Mouse (Mus musculus): ENCODE results near the gene Mrpl43. TPM values are rescaled to one million over a fixed set of nuclear protein-coding genes. Genes with fewer than 3 reads are reported as not detected.
A peak's percentile ranks its signal among the peaks of the same experiment; 100 is the strongest.

Gene Mrpl43
- polyA plus RNA-seq, 1 experiment = 86.5 TPM

DNA sequence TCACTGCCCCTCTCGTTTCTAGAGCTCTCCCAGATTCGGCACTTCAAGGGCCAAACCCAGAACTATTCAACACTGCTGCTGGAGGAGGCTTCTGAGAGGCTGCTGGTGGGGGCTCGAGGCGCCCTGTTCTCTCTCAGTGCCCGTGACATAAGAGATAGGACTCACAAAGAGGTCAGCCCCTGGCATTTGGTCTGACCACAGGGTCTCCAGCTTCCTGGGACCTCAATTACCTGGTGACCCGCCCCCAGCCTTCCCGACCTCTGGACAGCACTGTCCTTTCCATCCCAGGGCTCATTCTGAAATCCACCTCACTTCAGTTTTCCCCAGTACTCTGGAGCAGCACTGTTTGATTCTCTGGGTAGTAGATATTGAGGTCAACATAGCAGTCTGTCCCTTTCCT, 13.5 kb downstream of the Mrpl43 start:
- TF ChIP-seq CTCF (conservative IDR thresholded peaks at IDR 0.05; ENCODE audit: insufficient read depth, insufficient read length, low read depth, low read length) = no peak
- no peak for TF ChIP-seq POLR2A (IDR thresholded peaks at IDR 0.05; ENCODE audit: low read depth, low read length)
- no peaks in the 10 kb centered on the region for H3K27me3 ChIP-seq (replicated peaks; ENCODE audit: control insufficient read depth, insufficient read depth, low read length)
- H3K27ac ChIP-seq (ENCODE audit: insufficient read depth, low read depth, low read length) = no peak overlapping the region
- 67% methylated on average over 7 of the region's 7 CpGs for WGBS
- no peak for DNase-seq
- no peak overlapping the region for H3K4me3 ChIP-seq (ENCODE audit: insufficient read depth, low read depth, low read length)
- no peaks in the 10 kb centered on the region for H3K36me3 ChIP-seq (ENCODE audit: control insufficient read depth, insufficient read depth, low read length)
- H3K4me1 ChIP-seq (ENCODE audit: control insufficient read depth, insufficient read depth, low read length) = peaks cover 14% of the 10 kb centered on the region; the same call in 1 of the 2 replicates

DNA sequence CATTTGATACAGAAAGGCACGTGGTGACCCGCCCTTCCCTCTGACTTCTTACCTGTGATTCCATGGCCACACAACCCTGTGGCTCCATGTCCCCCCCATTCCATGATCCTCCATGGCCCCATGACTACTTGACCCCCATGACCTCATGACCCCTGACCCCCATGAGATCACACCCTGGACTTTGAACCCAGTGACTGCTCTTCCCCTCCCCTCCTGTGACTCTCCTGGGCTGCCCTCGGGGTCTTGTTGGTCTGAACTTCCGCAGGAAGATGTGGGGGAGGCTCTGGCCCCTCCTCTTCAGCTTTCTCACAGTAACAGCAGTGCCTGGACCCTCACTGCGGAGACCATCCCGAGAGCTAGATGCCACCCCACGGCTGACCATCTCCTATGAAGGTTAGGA, 14.0 kb downstream of the Mrpl43 start:
- H3K27ac ChIP-seq (ENCODE audit: insufficient read depth, low read depth, low read length) = no peak overlapping the region
- WGBS = 49% methylated on average over 7 of the region's 7 CpGs
- DNase-seq = no peak
- H3K36me3 ChIP-seq (ENCODE audit: control insufficient read depth, insufficient read depth, low read length) = no peaks in the 10 kb centered on the region
- TF ChIP-seq CTCF (conservative IDR thresholded peaks at IDR 0.05; ENCODE audit: insufficient read depth, insufficient read length, low read depth, low read length) = no peak
- TF ChIP-seq POLR2A (IDR thresholded peaks at IDR 0.05; ENCODE audit: low read depth, low read length) = no peak
- H3K27me3 ChIP-seq (replicated peaks; ENCODE audit: control insufficient read depth, insufficient read depth, low read length) = no peaks in the 10 kb centered on the region
- no peak overlapping the region for H3K4me3 ChIP-seq (ENCODE audit: insufficient read depth, low read depth, low read length)
- peaks cover 14% of the 10 kb centered on the region; the same call in 1 of the 2 replicates for H3K4me1 ChIP-seq (ENCODE audit: control insufficient read depth, insufficient read depth, low read length)

GRCm38 (mm10) chr19:44991031-44991430, 15.2 kb downstream of the Mrpl43 start:
- Histone ChIP-seq H3K4me3 (ENCODE audit: insufficient read depth, low read depth, low read length) (no peak overlapping the region), H3K4me1 (ENCODE audit: control insufficient read depth, insufficient read depth, low read length) (peaks cover 14% of the 10 kb centered on the region; the same call in 1 of the 2 replicates), H3K27ac (ENCODE audit: insufficient read depth, low read depth, low read length) (no peak overlapping the region), H3K36me3 (ENCODE audit: control insufficient read depth, insufficient read depth, low read length) (no peaks in the 10 kb centered on the region), H3K27me3 (replicated peaks; ENCODE audit: control insufficient read depth, insufficient read depth, low read length) (no peaks in the 10 kb centered on the region)
- TF ChIP-seq CTCF (conservative IDR thresholded peaks at IDR 0.05; ENCODE audit: insufficient read depth, insufficient read length, low read depth, low read length) = no peak
- no peak for TF ChIP-seq POLR2A (IDR thresholded peaks at IDR 0.05; ENCODE audit: low read depth, low read length)
- peak; percentile 68 for DNase-seq
- 67% methylated on average over 8 of the region's 8 CpGs for WGBS

- TF ChIP-seq POLR2A (IDR thresholded peaks at IDR 0.05; ENCODE audit: low read depth, low read length) (no peak), CTCF (conservative IDR thresholded peaks at IDR 0.05; ENCODE audit: insufficient read depth, insufficient read length, low read depth, low read length) (no peak)
- Histone ChIP-seq H3K27me3 (replicated peaks; ENCODE audit: control insufficient read depth, insufficient read depth, low read length) (no peaks in the 10 kb centered on the region), H3K4me3 (ENCODE audit: insufficient read depth, low read depth, low read length) (peak overlapping the region; percentile 49), H3K27ac (ENCODE audit: insufficient read depth, low read depth, low read length) (peak overlapping the region; percentile 21; the same call in 1 of the 2 replicates), H3K36me3 (ENCODE audit: control insufficient read depth, insufficient read depth, low read length) (no peaks in the 10 kb centered on the region), H3K4me1 (ENCODE audit: control insufficient read depth, insufficient read depth, low read length) (peaks cover 23% of the 10 kb centered on the region)
- 9% methylated on average over 22 of the region's 22 CpGs for WGBS
- peak; percentile 90 for DNase-seq
Observed at GRCm38 (mm10) chr19:44989567-44990495, 16.4 kb downstream of the Mrpl43 start.

- peaks cover 23% of the 10 kb centered on the region for H3K4me1 ChIP-seq (ENCODE audit: control insufficient read depth, insufficient read depth, low read length)
- peak; percentile 39 for DNase-seq
- peak within 1 kb of the TSS; percentile 21; the same call in 1 of the 2 replicates for H3K27ac ChIP-seq (ENCODE audit: insufficient read depth, low read depth, low read length)
- under 1% methylated on average over 47 of the region's 58 CpGs for WGBS
- TF ChIP-seq CTCF (conservative IDR thresholded peaks at IDR 0.05; ENCODE audit: insufficient read depth, insufficient read length, low read depth, low read length) (0 out of 2 replicates have a peak, but pooled peaks have one; percentile 12), POLR2A (IDR thresholded peaks at IDR 0.05; ENCODE audit: low read depth, low read length) (no peak)
- peak within 1 kb of the TSS; percentile 49 for H3K4me3 ChIP-seq (ENCODE audit: insufficient read depth, low read depth, low read length)
- H3K36me3 ChIP-seq (ENCODE audit: control insufficient read depth, insufficient read depth, low read length) = no peaks in the 10 kb centered on the region
- H3K27me3 ChIP-seq (replicated peaks; ENCODE audit: control insufficient read depth, insufficient read depth, low read length) = no peaks in the 10 kb centered on the region
Observed at GRCm38 (mm10) chr19:44988831-44989566, 17.2 kb downstream of the Mrpl43 start, which contains the start of gene Sema4g. Gene Sema4g (plus strand): TSS chr19:44989101.

DNA sequence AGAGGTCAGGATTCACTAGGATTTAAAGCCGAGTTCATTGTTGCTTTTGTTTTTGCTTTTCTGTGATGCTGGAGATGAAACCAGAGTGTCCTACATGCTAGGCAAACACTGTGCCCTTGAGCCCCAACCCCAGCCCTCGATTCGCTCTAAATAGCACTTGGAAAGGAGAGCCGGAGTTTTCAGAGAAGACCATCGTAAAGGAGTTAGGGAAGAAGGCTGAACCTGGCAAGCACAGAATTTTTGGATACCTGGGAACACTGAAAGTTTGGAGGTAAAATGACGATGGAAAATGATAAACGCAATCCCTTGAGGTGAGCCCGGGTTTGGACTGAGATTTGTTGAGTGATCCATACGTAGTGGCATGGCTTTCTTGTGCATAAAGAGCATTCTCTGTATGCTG, 17.9 kb downstream of the Mrpl43 start:
- TF ChIP-seq POLR2A (IDR thresholded peaks at IDR 0.05; ENCODE audit: low read depth, low read length) = no peak
- no peak for TF ChIP-seq CTCF (conservative IDR thresholded peaks at IDR 0.05; ENCODE audit: insufficient read depth, insufficient read length, low read depth, low read length)
- DNase-seq = no peak
- no peaks in the 10 kb centered on the region for H3K27me3 ChIP-seq (replicated peaks; ENCODE audit: control insufficient read depth, insufficient read depth, low read length)
- H3K27ac ChIP-seq (ENCODE audit: insufficient read depth, low read depth, low read length) = no peak overlapping the region
- H3K36me3 ChIP-seq (ENCODE audit: control insufficient read depth, insufficient read depth, low read length) = no peaks in the 10 kb centered on the region
- 50% methylated on average over 9 of the region's 9 CpGs for WGBS
- H3K4me3 ChIP-seq (ENCODE audit: insufficient read depth, low read depth, low read length) = no peak overlapping the region
- peaks cover 23% of the 10 kb centered on the region for H3K4me1 ChIP-seq (ENCODE audit: control insufficient read depth, insufficient read depth, low read length)
